Mouse (Mus musculus): ENCODE data around the gene Smarca5. TPM values are rescaled to one million over a fixed set of nuclear protein-coding genes. Genes with fewer than 3 reads are reported as not detected.

Smarca5 gene
- 9.6 TPM for polyA plus RNA-seq (2017; shearing (Covaris generic))

DNA sequence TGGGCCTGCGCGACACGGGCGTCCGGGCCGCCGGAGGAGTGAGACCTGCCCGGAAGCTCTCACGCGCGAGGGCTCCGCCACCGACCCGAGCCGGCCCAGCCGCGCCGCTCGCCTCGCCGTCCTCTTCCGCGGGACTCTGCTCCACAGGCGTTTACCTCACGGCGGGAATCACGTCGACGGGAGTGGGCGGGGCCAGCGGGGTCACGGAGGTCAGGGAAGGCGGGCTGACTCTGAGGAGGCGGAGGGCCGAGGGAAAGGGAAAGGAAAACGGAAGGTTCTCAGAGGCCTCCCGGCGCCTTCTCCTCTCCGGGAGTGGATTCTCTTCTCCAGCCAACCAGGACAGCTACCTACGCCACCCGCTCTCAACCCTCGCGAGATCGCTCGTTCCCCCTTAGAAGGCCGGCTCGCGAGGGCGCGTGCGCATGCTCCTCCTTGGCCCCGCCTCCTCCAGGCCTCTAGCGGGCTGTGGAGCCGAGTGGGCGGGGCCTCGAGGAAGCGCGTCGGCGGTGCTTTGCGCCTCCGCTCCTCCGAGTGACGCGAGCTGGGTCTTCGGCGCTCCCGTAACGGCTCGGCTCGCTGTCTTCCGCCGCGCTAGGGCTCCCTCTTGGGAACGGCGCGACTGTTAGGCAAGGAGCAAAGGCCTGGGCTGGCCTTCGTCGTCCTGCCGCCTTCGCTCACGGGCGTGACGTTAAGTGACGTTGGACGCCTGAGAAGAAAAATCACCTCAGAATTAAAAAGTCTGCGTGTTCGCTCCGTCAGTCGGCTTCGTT is at the start of gene Smarca5:
TSS of gene Smarca5 (minus strand) at position 343 of the 770 bp plus-strand sequence.

Other genes with a start within 250 kb of the Smarca5 start
- gene Gypa, start 245.7 kb downstream of the Smarca5 start, polyA plus RNA-seq (2017; shearing (Covaris generic)), result 2.8 TPM
- not detected for gene Frem3, start 128.4 kb downstream of the Smarca5 start, polyA plus RNA-seq (2017; shearing (Covaris generic))
- gene Gab1, start 141.0 kb upstream of the Smarca5 start, polyA plus RNA-seq (2017; shearing (Covaris generic)), result 0.05 TPM

All from activated CD4-positive, CD25-positive, alpha-beta regulatory T cell, adult 9 weeks (primary cell).